Mouse (Mus musculus): ENCODE measurements at regions not wholly inside any gene's neighbourhood (a gene's known extent, or its start where the extent isn't known, plus 50 kb on each side); places are given as distances from the start of the nearest gene placed in this dataset.

DNA sequence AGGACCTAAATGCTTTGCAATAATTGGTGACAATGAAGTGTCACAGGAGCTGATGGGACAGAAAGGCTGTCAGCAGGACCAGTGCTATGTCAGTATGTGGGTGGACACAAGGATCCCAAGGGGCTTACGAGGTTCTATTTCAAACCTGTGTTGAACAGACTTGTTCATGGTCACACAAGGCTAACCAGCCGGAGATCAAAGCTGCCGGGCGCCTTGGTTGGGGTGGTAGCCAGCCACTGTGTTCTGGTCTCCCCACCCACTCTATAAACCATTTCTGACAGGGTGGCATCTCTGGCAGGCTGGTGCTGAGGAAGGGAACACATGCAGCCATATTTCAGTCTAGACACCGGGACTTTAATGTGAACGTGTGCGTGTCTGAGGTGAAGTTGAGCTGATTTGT is 245.9 kb downstream of the Ttc32 start:
- 92% methylated on average over 7 of the region's 7 CpGs for WGBS
- Histone ChIP-seq H3K9ac (replicated peaks; ENCODE audit: low read length) (no peak overlapping the region), H3K36me3 (ENCODE audit: insufficient read depth, low read length) (no peaks in the 10 kb centered on the region), H3K27me3 (ENCODE audit: insufficient read depth, low read length) (no peaks in the 10 kb centered on the region), H3K27ac (no peak overlapping the region), H3K9me3 (ENCODE audit: low read length) (no peaks in the 10 kb centered on the region), H3K4me3 (ENCODE audit: low read length) (no peak overlapping the region), H3K4me1 (ENCODE audit: insufficient read depth, low read length) (no peaks in the 10 kb centered on the region), H3K4me2 (ENCODE audit: low read depth, low read length) (no peak overlapping the region)
- DNase-seq (ENCODE audit: low spot score) (no peak), ATAC-seq (no peak)
- TF ChIP-seq CTCF (IDR thresholded peaks at IDR 0.05; ENCODE audit: low read depth): no peak

DNA sequence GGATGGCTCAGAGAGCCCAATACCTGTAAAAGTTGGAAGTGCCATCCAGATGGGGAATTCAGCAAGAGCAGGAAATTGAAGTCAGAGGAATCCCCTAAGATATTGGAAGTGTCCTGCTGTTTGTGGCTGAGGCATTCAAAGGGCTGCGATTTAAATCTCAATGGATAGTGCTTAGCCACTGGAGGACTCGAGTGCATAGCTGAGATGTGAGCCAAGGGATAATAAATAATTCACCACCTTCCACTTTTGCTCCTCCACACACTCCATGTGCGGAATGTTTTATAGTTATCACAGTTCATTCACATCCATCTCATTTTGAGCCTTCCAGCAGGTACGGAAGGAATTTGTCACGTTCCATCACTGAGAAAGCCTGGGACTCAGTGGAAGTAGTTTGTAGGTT is 248.9 kb downstream of the Ttc32 start:
- no peak overlapping the region for H3K27ac ChIP-seq
- no peaks in the 10 kb centered on the region for H3K27me3 ChIP-seq (ENCODE audit: insufficient read depth, low read length)
- no peak for DNase-seq (ENCODE audit: low spot score)
- ATAC-seq: no peak
- 33% methylated on average over 5 of the region's 5 CpGs for WGBS
- no peak overlapping the region for H3K9ac ChIP-seq (replicated peaks; ENCODE audit: low read length)
- H3K9me3 ChIP-seq (ENCODE audit: low read length): no peaks in the 10 kb centered on the region
- TF ChIP-seq CTCF (IDR thresholded peaks at IDR 0.05; ENCODE audit: low read depth): no peak
- H3K36me3 ChIP-seq (ENCODE audit: insufficient read depth, low read length): no peaks in the 10 kb centered on the region
- no peaks in the 10 kb centered on the region for H3K4me1 ChIP-seq (ENCODE audit: insufficient read depth, low read length)
- no peak overlapping the region for H3K4me2 ChIP-seq (ENCODE audit: low read depth, low read length)
- H3K4me3 ChIP-seq (ENCODE audit: low read length): no peak overlapping the region

DNA sequence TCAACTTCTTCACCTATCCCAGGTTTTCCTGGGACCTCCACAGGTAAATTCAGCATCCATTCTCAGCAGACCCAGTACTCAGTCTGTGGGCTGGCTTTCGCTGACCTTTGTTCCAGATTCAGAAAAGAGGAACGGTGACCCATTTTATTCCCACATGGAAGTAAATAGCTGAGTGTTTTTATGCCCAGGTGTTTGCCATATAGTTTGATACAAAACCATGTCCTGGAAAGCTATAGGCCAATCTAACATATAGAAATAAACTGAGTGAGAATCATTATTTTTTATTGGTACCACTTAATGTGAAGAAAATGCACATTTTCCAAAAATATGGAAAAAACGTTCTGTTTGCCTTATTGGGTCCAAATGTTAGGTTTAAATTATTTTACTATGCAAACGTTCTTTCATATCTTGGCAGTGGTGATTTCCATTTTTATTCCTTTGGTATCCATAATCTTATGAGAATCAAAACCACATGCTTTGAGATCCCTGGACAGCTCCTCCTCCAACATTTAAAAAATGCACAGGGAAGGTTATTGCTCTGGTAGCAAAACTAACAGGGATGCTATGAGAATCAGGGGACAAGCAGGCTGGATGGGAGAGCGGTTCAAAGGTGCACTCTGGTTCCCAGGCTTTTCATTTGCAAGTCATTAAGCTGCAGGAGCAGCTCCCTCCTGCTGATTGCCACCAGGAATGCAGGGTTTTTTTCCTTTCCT is 250.3 kb downstream of the Ttc32 start:
- Histone ChIP-seq H3K4me2 (ENCODE audit: low read depth, low read length) (no peak overlapping the region), H3K4me1 (ENCODE audit: insufficient read depth, low read length) (no peaks in the 10 kb centered on the region), H3K27me3 (ENCODE audit: insufficient read depth, low read length) (no peaks in the 10 kb centered on the region), H3K4me3 (ENCODE audit: low read length) (no peak overlapping the region), H3K27ac (no peak overlapping the region), H3K36me3 (ENCODE audit: insufficient read depth, low read length) (no peaks in the 10 kb centered on the region), H3K9ac (replicated peaks; ENCODE audit: low read length) (no peak overlapping the region), H3K9me3 (ENCODE audit: low read length) (no peaks in the 10 kb centered on the region)
- DNase-seq (ENCODE audit: low spot score) (no peak), ATAC-seq (no peak)
- 52% methylated on average over 5 of the region's 5 CpGs for WGBS
- TF ChIP-seq CTCF (IDR thresholded peaks at IDR 0.05; ENCODE audit: low read depth): no peak

DNA sequence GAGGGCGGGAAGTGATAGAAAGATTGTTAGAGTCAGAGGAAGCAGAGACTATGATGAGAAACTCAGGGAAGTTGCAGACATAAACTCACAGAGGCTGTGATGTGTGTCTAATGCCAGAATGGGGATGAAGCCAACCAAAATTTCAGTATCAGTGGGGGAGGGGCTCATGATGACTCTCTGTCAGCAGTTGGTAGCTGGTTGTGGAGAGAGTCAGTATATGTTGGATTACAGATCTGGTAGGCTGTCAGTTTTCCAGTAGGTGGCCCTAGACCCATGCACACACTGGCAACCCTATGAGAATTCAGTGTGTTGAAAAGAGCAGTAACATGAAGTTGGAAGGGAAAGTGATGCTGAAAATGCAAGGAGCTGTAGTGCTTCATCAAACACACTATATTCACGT is 257.5 kb downstream of the Ttc32 start:
- Histone ChIP-seq H3K4me3 (ENCODE audit: low read length) (no peak overlapping the region), H3K4me1 (ENCODE audit: insufficient read depth, low read length) (no peaks in the 10 kb centered on the region), H3K4me2 (ENCODE audit: low read depth, low read length) (no peak overlapping the region), H3K27ac (no peak overlapping the region), H3K9me3 (ENCODE audit: low read length) (no peaks in the 10 kb centered on the region), H3K36me3 (ENCODE audit: insufficient read depth, low read length) (no peaks in the 10 kb centered on the region), H3K9ac (replicated peaks; ENCODE audit: low read length) (no peak overlapping the region), H3K27me3 (ENCODE audit: insufficient read depth, low read length) (no peaks in the 10 kb centered on the region)
- DNase-seq (ENCODE audit: low spot score) (no peak), ATAC-seq (no peak)
- 90% methylated on average over 2 of the region's 2 CpGs for WGBS
- no peak for TF ChIP-seq CTCF (IDR thresholded peaks at IDR 0.05; ENCODE audit: low read depth)

DNA sequence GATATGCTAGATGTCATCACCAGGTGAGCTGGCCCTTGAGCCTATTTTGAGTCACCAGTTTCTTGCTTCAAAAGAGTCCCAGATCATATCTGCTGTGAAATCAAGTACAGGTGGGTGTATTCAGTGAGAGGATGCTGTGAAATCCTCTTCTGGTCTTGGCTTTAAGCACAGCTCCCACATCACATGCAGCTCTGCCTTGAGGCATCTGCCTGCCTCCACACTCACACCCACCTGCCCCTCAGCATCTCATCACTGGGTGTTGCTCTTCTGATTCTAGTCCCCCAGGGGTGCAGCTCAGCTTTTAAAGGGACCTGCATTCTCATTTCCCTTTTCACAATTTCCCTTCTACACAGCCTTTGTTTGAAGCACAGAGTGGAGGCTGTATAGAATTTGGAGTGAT is 262.9 kb downstream of the Ttc32 start:
- Histone ChIP-seq H3K4me3 (ENCODE audit: low read length) (no peak overlapping the region), H3K27me3 (ENCODE audit: insufficient read depth, low read length) (no peaks in the 10 kb centered on the region), H3K36me3 (ENCODE audit: insufficient read depth, low read length) (no peaks in the 10 kb centered on the region), H3K27ac (no peak overlapping the region), H3K9me3 (ENCODE audit: low read length) (no peaks in the 10 kb centered on the region), H3K4me2 (ENCODE audit: low read depth, low read length) (no peak overlapping the region), H3K9ac (replicated peaks; ENCODE audit: low read length) (no peak overlapping the region), H3K4me1 (ENCODE audit: insufficient read depth, low read length) (no peaks in the 10 kb centered on the region)
- DNase-seq (ENCODE audit: low spot score) (no peak), ATAC-seq (no peak)
- no peak for TF ChIP-seq CTCF (IDR thresholded peaks at IDR 0.05; ENCODE audit: low read depth)

DNA sequence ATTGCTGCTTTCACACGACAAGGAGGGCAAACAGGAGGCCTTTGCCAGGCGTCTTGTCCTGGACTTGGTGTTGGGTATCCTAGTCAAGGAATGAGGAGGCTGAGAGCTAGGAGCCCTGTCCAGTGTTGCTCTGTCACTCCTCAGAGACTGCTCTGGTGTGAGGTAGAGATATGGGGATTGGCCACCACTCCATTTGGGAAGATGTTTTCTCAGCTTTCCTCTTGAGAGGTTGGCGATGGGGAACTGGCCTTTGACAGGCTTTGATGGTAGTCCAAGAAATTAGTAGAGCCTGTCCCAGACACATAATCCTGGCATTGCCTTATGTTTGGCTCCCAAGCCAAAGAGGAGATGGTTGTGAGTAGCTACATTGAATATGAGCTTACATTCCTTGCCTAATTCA is 265.4 kb downstream of the Ttc32 start:
- no peaks in the 10 kb centered on the region for H3K27me3 ChIP-seq (ENCODE audit: insufficient read depth, low read length)
- no peaks in the 10 kb centered on the region for H3K4me1 ChIP-seq (ENCODE audit: insufficient read depth, low read length)
- no peak overlapping the region for H3K4me2 ChIP-seq (ENCODE audit: low read depth, low read length)
- no peaks in the 10 kb centered on the region for H3K9me3 ChIP-seq (ENCODE audit: low read length)
- no peak overlapping the region for H3K27ac ChIP-seq
- ATAC-seq (no peak), DNase-seq (ENCODE audit: low spot score) (no peak)
- no peak for TF ChIP-seq CTCF (IDR thresholded peaks at IDR 0.05; ENCODE audit: low read depth)
- H3K36me3 ChIP-seq (ENCODE audit: insufficient read depth, low read length): no peaks in the 10 kb centered on the region
- H3K9ac ChIP-seq (replicated peaks; ENCODE audit: low read length): no peak overlapping the region
- 76% methylated on average over 3 of the region's 3 CpGs for WGBS
- H3K4me3 ChIP-seq (ENCODE audit: low read length): no peak overlapping the region

DNA sequence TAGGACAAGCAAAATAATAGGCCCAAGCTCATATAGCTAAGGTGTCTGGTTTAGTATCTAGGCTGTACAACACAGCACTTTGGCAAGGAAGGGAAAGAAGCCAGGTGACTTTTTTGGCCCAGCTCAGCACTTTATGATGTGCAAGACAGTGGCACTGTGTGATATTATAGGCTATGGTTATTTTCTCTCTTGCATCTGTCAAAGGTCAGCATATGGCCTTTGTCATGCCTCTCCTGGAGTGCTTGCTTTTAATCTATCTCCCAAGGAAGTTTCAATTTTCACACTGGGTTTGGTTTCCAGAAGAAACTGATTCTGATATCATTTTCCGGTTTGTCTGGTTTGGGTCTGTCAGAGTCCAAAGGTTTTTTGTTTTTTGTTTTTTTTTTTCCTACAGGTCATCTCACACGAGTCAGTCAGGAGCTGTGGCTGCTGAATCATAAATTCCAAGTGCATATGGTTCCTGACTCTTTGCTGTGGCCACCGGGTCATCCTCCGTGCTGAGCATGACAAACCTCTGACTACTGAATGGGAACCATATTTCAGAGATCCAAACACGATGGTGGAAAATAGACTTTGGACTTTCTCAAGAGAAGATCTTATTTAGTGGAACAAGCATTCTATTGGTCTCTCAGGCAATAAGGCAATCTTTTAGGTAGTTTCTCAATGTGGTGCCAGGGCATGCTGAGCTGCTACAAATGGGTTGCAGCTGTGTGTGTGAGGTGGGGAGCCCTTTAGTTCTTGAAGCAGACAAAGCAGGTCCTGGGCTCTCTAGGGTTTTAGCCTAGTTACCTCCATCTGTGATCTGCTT is 269.3 kb downstream of the Ttc32 start:
- 69% methylated on average over 5 of the region's 5 CpGs for WGBS
- no peak for DNase-seq (ENCODE audit: low spot score)
- no peak for TF ChIP-seq CTCF (IDR thresholded peaks at IDR 0.05; ENCODE audit: low read depth)
- Histone ChIP-seq H3K4me2 (ENCODE audit: low read depth, low read length) (no peak overlapping the region), H3K4me3 (ENCODE audit: low read length) (no peak overlapping the region), H3K27ac (no peak overlapping the region), H3K9me3 (ENCODE audit: low read length) (no peaks in the 10 kb centered on the region), H3K9ac (replicated peaks; ENCODE audit: low read length) (no peak overlapping the region), H3K27me3 (ENCODE audit: insufficient read depth, low read length) (no peaks in the 10 kb centered on the region), H3K4me1 (ENCODE audit: insufficient read depth, low read length) (no peaks in the 10 kb centered on the region), H3K36me3 (ENCODE audit: insufficient read depth, low read length) (no peaks in the 10 kb centered on the region)
- ATAC-seq: no peak

Measured in hindbrain, postnatal 0 days (tissue).